Mouse (Mus musculus) lung, adult 2 months (tissue): ENCODE measurements around the gene Lims1. TPM values are rescaled to one million over a fixed set of nuclear protein-coding genes. Genes with fewer than 3 reads are reported as not detected.

Source experiments
- DNase-seq: peaks from one replicate; pipeline ENCODE4 v3.0.0; 2022
- H3K4me1 ChIP-seq: fragments of 200-500 bp; 2 replicates; pipeline ENCODE4 v1.6.1; 2011; ENCODE audit warnings: low read length; ENCODE audit not compliant: control insufficient read depth, insufficient read depth
- H3K4me3 ChIP-seq: fragments of 200-500 bp; replicated peaks from 2 replicates; pipeline ENCODE3; 2011; ENCODE audit warnings: low read depth, mild to moderate bottlenecking, control low read depth, low read length; ENCODE audit errors: extremely low read depth
- CTCF ChIP-seq: fragments of 200-500 bp; IDR thresholded peaks from 2 replicates; pipeline ENCODE4 v1.5.1; 2011; ENCODE audit warnings: mild to moderate bottlenecking, low read length, control low read depth; ENCODE audit not compliant: insufficient read depth
- POLR2A ChIP-seq: fragments of 200-500 bp; IDR thresholded peaks from 2 replicates; pipeline ENCODE4 v1.6.1; 2011; ENCODE audit warnings: low read depth, mild to moderate bottlenecking, control low read depth, low read length, borderline replicate concordance; ENCODE audit errors: extremely low read depth
- WGBS: fragments of 180-500 bp; shearing (Covaris S2); methylation state at CpG from one replicate; pipeline ENCODE4 v1.1.7; 2018; 5-methylcytosine and 5-hydroxymethylcytosine counted together
- polyA plus RNA-seq: library from polyadenylated mRNA; depleted of rRNA; stranded (reverse); fragments of >200 nt; gene quantifications from 2 replicates; pipeline ENCODE4 v1.2.3, GENCODE M21; 2012; rRNA removed

Gene Lims1
- polyA plus RNA-seq, result 25.2 and 44.0 TPM in 2 replicates

DNA sequence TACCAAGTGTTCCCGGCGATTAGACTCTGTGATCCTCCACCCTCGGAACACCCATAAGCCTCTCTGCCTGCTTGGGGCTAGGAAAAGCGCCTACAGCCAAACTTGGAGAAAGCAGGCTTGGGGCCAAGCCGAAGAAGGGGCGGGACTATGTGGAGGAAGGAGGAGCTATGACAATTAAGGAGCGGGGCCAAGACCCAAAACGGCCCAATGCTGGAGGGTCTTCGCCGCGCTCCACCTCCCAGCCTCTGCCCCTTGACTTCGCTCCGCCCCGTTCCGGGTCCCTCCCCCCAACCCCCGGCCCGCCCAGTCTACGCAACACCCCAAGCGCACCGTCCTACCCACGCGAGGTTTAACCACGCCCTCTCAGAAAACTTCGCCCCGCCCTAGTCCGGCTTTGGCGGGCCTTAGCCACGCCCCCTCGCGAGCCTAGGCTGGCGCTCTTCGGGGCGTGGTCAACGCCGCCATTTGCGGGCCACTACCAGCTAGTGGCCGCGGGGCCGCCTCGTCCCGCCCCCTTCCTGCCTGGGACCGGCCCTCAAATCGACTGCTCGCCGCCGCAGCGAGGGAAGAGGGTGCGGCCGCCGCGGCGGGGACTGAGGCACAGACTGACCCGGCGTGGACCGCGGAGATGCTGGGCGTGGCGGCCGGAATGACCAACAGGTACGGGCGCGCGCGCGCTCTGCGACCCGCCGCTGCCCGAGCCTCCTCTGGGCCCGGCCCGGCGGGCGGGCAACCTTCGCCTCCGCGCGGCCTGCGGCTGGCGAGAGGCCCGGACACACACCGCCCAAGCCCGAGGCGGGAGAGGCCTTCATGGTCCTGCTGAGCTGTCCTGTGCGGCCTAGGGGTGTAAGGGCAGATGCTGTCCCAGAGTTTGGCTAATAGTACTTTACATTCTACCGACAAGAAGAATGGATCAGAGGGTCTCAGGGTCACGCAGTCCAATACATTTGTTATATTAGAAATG, at the start of gene Lims1:
TSS of gene Lims1 (plus strand) at position 439 of the 964 bp plus-strand sequence.
- Histone ChIP-seq H3K4me1 (peaks cover 8% of the 10 kb centered on the region), H3K4me3 (peak within 1 kb of the TSS; percentile 97)
- WGBS, result under 1% methylated on average over 86 of the region's 86 CpGs
- TF ChIP-seq CTCF (no peak), POLR2A (peak; percentile 85; the same call in 1 of the 2 replicates)
- peak; percentile 98 for DNase-seq

DNA sequence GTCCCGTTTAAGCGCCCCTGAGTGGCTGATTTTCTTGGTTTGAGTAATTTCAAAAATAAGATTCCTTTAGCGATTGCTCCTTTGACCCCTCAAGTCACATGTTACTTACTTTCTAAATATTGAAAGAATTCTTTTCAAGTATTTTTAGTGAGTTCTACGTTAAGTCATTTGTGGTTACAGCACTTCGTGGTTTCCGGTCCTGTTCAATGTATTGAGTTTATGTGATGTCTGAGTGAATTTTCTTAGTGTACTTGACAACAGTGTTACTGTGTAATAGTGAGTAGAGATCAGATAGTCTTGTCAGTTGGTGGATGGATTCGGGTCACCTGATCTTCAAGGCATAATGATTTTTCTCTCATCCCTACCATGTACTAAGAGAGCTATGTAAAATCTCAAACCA, 41.0 kb upstream of the Lims1 start:
- DNase-seq, result no peak
- TF ChIP-seq POLR2A, result no peak
- TF ChIP-seq CTCF, result no peak
- 85% methylated on average over 7 of the region's 7 CpGs for WGBS
- Histone ChIP-seq H3K4me1 (no peaks in the 10 kb centered on the region), H3K4me3 (no peak overlapping the region)

DNA sequence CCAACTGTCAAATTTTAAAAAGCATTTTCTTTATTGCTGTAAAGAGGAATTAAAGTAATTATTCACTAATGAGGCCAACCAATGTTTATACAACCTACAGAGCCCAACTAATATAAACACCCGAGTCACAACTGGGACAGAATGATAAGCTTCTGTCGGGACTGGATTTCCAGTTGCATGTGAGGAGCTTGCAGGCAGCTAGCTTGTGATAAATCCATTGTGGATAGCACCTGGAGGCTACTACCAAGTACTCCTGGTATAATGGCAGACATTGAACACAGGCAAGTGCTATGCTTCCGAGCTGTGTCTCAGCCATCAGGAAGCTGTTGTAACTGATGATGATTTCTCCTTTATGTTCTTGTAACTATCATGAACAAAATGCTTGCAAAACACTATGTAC, 32.5 kb upstream of the Lims1 start:
- Histone ChIP-seq H3K4me1 (no peaks in the 10 kb centered on the region; the same call in 1 of the 2 replicates), H3K4me3 (no peak overlapping the region)
- TF ChIP-seq POLR2A (no peak), CTCF (no peak)
- no peak for DNase-seq
- 45% methylated on average over 3 of the region's 3 CpGs for WGBS

DNA sequence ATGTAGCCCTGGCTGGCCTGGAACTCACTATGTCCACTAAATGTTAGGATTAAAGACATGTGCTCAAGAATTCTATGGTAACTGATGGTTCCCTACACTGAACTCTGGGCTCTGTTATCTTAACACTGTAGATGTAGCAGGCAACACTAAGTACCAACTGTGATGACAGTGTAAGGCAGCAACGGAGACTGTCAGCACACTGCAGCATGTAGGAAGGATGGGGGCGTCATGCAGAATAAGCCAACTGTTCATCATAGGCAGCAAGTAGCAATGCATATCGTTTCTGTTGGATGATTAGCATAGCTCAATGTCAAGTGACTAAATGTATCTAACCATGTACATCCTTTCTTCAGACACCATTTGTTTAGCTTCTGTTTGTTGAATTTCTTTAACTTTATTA, 29.0 kb upstream of the Lims1 start:
- no peak for TF ChIP-seq CTCF
- no peak for TF ChIP-seq POLR2A
- H3K4me3 ChIP-seq, result no peak overlapping the region
- 91% methylated on average over 3 of the region's 3 CpGs for WGBS

DNA sequence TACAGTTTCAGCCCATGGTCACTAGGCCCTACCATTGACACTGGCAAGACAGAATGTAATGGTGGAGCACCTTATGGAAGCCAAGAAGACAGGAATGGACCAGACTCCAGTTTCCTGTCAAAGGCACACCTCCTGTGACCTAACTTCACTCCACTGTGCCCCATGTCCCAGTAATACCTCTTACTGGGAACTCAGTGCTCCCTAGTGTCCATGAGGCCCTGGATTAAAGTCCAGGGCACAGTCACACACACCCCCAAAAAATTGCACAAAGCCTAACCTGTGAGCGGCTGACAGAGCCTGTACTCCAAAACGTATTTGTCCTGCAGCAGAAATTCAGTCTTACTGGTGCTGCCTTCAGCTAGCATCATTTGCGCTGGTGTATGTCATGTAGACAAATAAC, 27.7 kb upstream of the Lims1 start:
- WGBS, result 96% methylated on average over 3 of the region's 3 CpGs
- no peak for DNase-seq
- no peak for TF ChIP-seq CTCF
- no peak for TF ChIP-seq POLR2A
- H3K4me1 ChIP-seq, result no peaks in the 10 kb centered on the region
- no peak overlapping the region for H3K4me3 ChIP-seq

More for the DNA sequence above, 29.0 kb upstream of the Lims1 start:
- H3K4me1 ChIP-seq, result no peaks in the 10 kb centered on the region
- no peak for DNase-seq

DNA sequence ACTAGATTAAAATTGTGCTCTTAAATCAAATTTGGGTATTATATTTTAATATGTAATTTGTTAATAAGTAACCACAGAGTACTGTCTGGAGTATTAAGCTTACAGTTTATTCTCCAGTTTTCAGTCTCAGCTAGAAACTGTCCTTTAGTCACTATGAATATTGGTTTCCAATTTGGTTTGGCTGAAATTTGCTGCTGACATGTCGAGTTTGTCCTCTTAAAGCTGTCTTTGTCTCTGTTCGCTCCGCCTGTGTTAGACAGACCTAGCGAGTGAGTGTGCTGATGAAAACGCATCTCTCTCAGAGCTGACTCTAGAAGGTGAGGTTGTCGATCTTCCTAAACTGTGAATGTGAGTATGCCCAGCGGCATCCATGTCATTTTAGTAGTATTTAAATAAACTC, 18.3 kb upstream of the Lims1 start:
- WGBS, result 94% methylated on average over 7 of the region's 7 CpGs
- no peak for DNase-seq
- Histone ChIP-seq H3K4me3 (no peak overlapping the region), H3K4me1 (no peaks in the 10 kb centered on the region)
- TF ChIP-seq POLR2A (no peak), CTCF (no peak)

DNA sequence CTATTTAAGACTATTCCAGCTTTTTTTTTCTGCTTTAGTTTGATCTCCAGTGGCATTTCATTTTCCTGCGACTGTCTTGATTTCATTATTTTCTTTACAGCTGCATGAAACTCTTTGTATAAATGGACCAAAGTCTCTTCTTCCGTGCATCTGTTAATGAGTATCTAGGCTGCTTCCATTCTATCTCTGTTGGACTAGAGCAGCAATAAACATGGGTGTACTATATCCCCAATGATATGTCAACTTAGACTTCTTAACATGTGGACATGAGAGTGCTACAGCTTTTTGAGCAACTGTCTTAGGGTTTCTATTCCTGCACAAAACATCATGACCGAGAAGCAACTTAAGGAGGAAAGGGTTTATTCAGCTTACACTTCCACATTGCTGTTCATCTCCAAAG, 16.4 kb upstream of the Lims1 start:
- Histone ChIP-seq H3K4me1 (no peaks in the 10 kb centered on the region), H3K4me3 (no peak overlapping the region)
- TF ChIP-seq POLR2A (no peak), CTCF (no peak)
- WGBS, result 83% methylated on average over 3 of the region's 3 CpGs
- DNase-seq, result no peak

DNA sequence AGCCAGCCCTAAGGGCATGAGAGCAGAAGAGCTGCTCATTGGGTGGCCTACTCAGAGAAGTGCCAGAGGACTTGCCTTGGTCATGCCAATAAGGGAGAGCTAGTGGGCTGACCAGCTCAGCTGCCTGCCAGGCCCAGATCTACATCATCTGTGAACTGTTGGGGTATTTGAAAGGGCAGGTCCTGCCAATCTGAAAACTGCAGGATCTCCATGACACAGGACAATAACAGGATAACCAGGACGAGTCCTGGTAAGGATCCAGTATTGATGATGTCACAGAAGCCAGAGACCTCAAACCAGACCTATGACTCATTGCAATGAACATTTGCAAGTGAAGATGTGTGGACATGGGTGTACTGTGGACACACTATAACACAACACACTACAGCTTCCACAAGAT, 12.5 kb upstream of the Lims1 start:
- no peak for TF ChIP-seq CTCF
- TF ChIP-seq POLR2A, result no peak
- WGBS, result 43% methylated on average over 1 of the region's 1 CpGs

DNA sequence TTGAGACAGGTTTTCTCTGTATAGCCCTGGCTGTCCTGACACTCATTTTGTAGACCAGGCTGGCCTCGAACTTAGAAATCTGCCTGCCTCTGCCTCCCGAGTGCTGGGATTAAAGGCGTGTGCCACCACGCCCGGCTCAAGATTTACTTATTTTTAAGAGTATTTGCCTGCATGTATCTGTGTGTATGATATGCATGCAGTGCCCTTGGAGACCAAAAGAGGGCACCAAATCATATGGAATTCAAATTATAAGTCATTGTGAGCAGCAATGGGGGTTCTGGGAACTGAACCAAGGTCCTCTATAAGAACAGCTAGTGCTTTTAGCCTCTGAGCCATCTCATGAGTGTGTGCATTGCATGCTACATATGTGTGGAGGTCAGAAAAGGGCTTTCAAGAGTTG, 10.4 kb upstream of the Lims1 start:
- Histone ChIP-seq H3K4me1 (no peaks in the 10 kb centered on the region), H3K4me3 (no peak overlapping the region)
- TF ChIP-seq POLR2A (no peak), CTCF (no peak)
- 97% methylated on average over 5 of the region's 5 CpGs for WGBS
- DNase-seq, result no peak

More for the DNA sequence above, 12.5 kb upstream of the Lims1 start:
- Histone ChIP-seq H3K4me3 (no peak overlapping the region), H3K4me1 (no peaks in the 10 kb centered on the region)
- no peak for DNase-seq

DNA sequence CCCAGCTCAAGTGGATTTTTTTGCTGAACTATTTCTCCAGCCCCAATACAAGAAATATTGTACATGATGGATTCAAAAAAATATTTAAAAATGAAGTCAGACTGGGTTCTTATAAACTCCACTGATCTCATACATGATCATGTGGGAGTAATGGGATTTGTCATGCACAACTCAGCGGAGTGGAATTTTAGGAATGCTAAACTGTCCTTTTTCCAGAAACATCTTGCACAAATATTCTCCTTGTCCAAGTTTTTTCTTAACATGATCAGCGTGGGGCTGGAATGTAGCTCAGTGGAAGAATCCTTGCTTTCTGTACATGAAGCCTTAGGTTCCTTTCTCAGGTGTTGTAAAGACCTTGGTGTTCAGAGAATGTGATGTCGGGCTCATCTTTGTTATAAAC, 2.4 kb upstream of the Lims1 start:
- Histone ChIP-seq H3K4me1 (peaks cover 8% of the 10 kb centered on the region), H3K4me3 (no peak overlapping the region)
- TF ChIP-seq POLR2A (no peak), CTCF (no peak)
- DNase-seq, result no peak
- WGBS, result 70% methylated on average over 3 of the region's 3 CpGs
